Mouse (Mus musculus) forebrain, embryonic 15.5 days (tissue): ENCODE measurements around the gene Ankrd39. TPM values are rescaled to one million over a fixed set of nuclear protein-coding genes. Genes with fewer than 3 reads are reported as not detected.
"Not testable (repeated sequence)": the region's sequence is repeated elsewhere in the genome, so short reads cannot be mapped to it uniquely, and the experiment has no call there.

ENCODE experiments used
- ATAC-seq: fragments of 200-750 bp; cut with Nextera tagmentation; replicated peaks from 2 replicates; pipeline ENCODE4 v1.8.0; 2017; ENCODE audit warnings: mild to moderate bottlenecking, moderate TSS enrichment, moderate library complexity
- H3K27ac ChIP-seq: fragments of 300-500 bp; sonication (generic); replicated peaks from 2 replicates; pipeline ENCODE4 v1.5.1; 2015; ENCODE audit warnings: mild to moderate bottlenecking, inconsistent platforms
- H3K27me3 ChIP-seq: fragments of 300-500 bp; sonication (generic); 2 replicates; pipeline ENCODE4 v1.6.1; 2015; ENCODE audit warnings: inconsistent platforms
- H3K36me3 ChIP-seq: fragments of 300-500 bp; sonication (generic); 2 replicates; pipeline ENCODE4 v1.6.1; 2015; ENCODE audit warnings: mild to moderate bottlenecking, inconsistent platforms
- H3K4me1 ChIP-seq: fragments of 300-500 bp; sonication (generic); 2 replicates; pipeline ENCODE4 v1.6.1; 2015; ENCODE audit warnings: inconsistent platforms
- H3K4me2 ChIP-seq: fragments of 300-500 bp; sonication (generic); replicated peaks from 2 replicates; pipeline ENCODE4 v1.6.1; 2015; ENCODE audit warnings: mild to moderate bottlenecking, inconsistent platforms
- H3K4me3 ChIP-seq: fragments of 300-500 bp; sonication (generic); 2 replicates; pipeline ENCODE4 v1.5.1; 2015; ENCODE audit warnings: mild to moderate bottlenecking, inconsistent platforms
- H3K9ac ChIP-seq: fragments of 300-500 bp; sonication (generic); replicated peaks from 2 replicates; pipeline ENCODE4 v1.6.1; 2015; ENCODE audit warnings: mild to moderate bottlenecking, inconsistent platforms
- H3K9me3 ChIP-seq: fragments of 300-500 bp; sonication (generic); 2 replicates; pipeline ENCODE4 v1.6.1; 2016; ENCODE audit warnings: inconsistent platforms
- WGBS: fragments of 180-500 bp; shearing (Covaris S2); methylation state at CpG from one replicate; pipeline ENCODE4 v1.1.7; 2015; ENCODE audit warnings: mixed read lengths; 5-methylcytosine and 5-hydroxymethylcytosine counted together
- polyA plus RNA-seq: library from polyadenylated mRNA; unstranded; fragments of >200 nt; fragmentation: Nextera tagmentation; extraction: Ambion mirVana; gene quantifications from 2 replicates; pipeline ENCODE4 v1.2.1, GENCODE M21; 2015

Gene Ankrd39
- polyA plus RNA-seq, 1 experiment from 2014 or later: 19.2 TPM

GRCm38 (mm10) chr1:36547981-36548598 is 845 bp upstream of the Ankrd39 start:
- no peaks in the 10 kb centered on the region for H3K9me3 ChIP-seq
- no peak overlapping the region for H3K4me2 ChIP-seq
- H3K9ac ChIP-seq: peak overlapping the region; percentile 76; the same call in 1 of the 2 replicates
- peak overlapping the region; percentile 80 for H3K27ac ChIP-seq
- H3K27me3 ChIP-seq: no peaks in the 10 kb centered on the region
- peaks cover 42% of the 10 kb centered on the region for H3K36me3 ChIP-seq
- WGBS: 30% methylated on average over 9 of the region's 9 CpGs
- no peak for ATAC-seq
- peaks cover 43% of the 10 kb centered on the region for H3K4me1 ChIP-seq
- no peak overlapping the region for H3K4me3 ChIP-seq

- WGBS: 66% methylated on average over 19 of the region's 19 CpGs
- peak overlapping the region; percentile 57 for H3K4me3 ChIP-seq
- H3K36me3 ChIP-seq: peaks cover 29% of the 10 kb centered on the region
- H3K27ac ChIP-seq: no peak overlapping the region
- ATAC-seq: no peak
- no peaks in the 10 kb centered on the region for H3K9me3 ChIP-seq
- peaks cover 43% of the 10 kb centered on the region for H3K4me1 ChIP-seq
- H3K9ac ChIP-seq: peak overlapping the region; percentile 76; the same call in 1 of the 2 replicates
- H3K4me2 ChIP-seq: peak overlapping the region; percentile 64
- H3K27me3 ChIP-seq: no peaks in the 10 kb centered on the region
Observed at GRCm38 (mm10) chr1:36545845-36546600, 1.2 kb downstream of the Ankrd39 start.

GRCm38 (mm10) chr1:36545382-36545781 is 1.9 kb downstream of the Ankrd39 start:
- no peak overlapping the region for H3K4me3 ChIP-seq
- ATAC-seq: no peak
- no peaks in the 10 kb centered on the region for H3K27me3 ChIP-seq
- no peak overlapping the region for H3K4me2 ChIP-seq
- H3K4me1 ChIP-seq: peaks cover 40% of the 10 kb centered on the region
- 82% methylated on average over 2 of the region's 2 CpGs for WGBS
- H3K9me3 ChIP-seq: no peaks in the 10 kb centered on the region
- no peak overlapping the region for H3K9ac ChIP-seq
- peaks cover 28% of the 10 kb centered on the region for H3K36me3 ChIP-seq
- H3K27ac ChIP-seq: no peak overlapping the region

- Histone ChIP-seq H3K36me3 (peaks cover 17% of the 10 kb centered on the region), H3K4me3 (no peak overlapping the region), H3K9me3 (no peaks in the 10 kb centered on the region), H3K27ac (no peak overlapping the region), H3K4me1 (peaks cover 21% of the 10 kb centered on the region), H3K9ac (no peak overlapping the region), H3K4me2 (no peak overlapping the region), H3K27me3 (no peaks in the 10 kb centered on the region)
- 92% methylated on average over 9 of the region's 9 CpGs for WGBS
- no peak for ATAC-seq
Observed at GRCm38 (mm10) chr1:36542925-36543324, 4.3 kb downstream of the Ankrd39 start.

- Histone ChIP-seq H3K9me3 (no peaks in the 10 kb centered on the region), H3K4me2 (no peak overlapping the region), H3K9ac (no peak overlapping the region), H3K27me3 (no peaks in the 10 kb centered on the region), H3K27ac (no peak overlapping the region), H3K4me1 (peaks cover 19% of the 10 kb centered on the region), H3K4me3 (no peak overlapping the region), H3K36me3 (peaks cover 17% of the 10 kb centered on the region)
- ATAC-seq: no peak
- 89% methylated on average over 16 of the region's 16 CpGs for WGBS
Observed at GRCm38 (mm10) chr1:36541844-36542243, 5.4 kb downstream of the Ankrd39 start.

GRCm38 (mm10) chr1:36540807-36541206 is 6.4 kb downstream of the Ankrd39 start:
- Histone ChIP-seq H3K9me3 (no peaks in the 10 kb centered on the region), H3K36me3 (peaks cover 17% of the 10 kb centered on the region), H3K4me3 (no peak overlapping the region), H3K27me3 (no peaks in the 10 kb centered on the region), H3K4me2 (no peak overlapping the region), H3K27ac (no peak overlapping the region), H3K9ac (no peak overlapping the region), H3K4me1 (peaks cover 10% of the 10 kb centered on the region; the same call in 1 of the 2 replicates)
- WGBS: 93% methylated on average over 12 of the region's 12 CpGs
- ATAC-seq: no peak

GRCm38 (mm10) chr1:36540132-36540531 is 7.1 kb downstream of the Ankrd39 start:
- no peaks in the 10 kb centered on the region for H3K27me3 ChIP-seq
- H3K9ac ChIP-seq: no peak overlapping the region
- H3K9me3 ChIP-seq: no peaks in the 10 kb centered on the region
- H3K36me3 ChIP-seq: peaks cover 17% of the 10 kb centered on the region
- no peak overlapping the region for H3K4me2 ChIP-seq
- 88% methylated on average over 11 of the region's 11 CpGs for WGBS
- no peak overlapping the region for H3K4me3 ChIP-seq
- H3K27ac ChIP-seq: no peak overlapping the region
- ATAC-seq: no peak
- peaks cover 6% of the 10 kb centered on the region; the same call in 1 of the 2 replicates for H3K4me1 ChIP-seq

- no peak within 1 kb of the TSS for H3K27ac ChIP-seq
- no peak for ATAC-seq
- no peak within 1 kb of the TSS for H3K9ac ChIP-seq
Observed at GRCm38 (mm10) chr1:36539186-36539585, 8.1 kb downstream of the Ankrd39 start, which contains the start of gene Gm42417. Gm42417 (minus strand) TSS chr1:36539429.

GRCm38 (mm10) chr1:36538727-36539126 is 8.5 kb downstream of the Ankrd39 start:
- H3K27ac ChIP-seq: no peak overlapping the region
- H3K9me3 ChIP-seq: no peaks in the 10 kb centered on the region
- H3K36me3 ChIP-seq: peaks cover 17% of the 10 kb centered on the region
- WGBS: 82% methylated on average over 4 of the region's 4 CpGs
- peaks cover 6% of the 10 kb centered on the region; the same call in 1 of the 2 replicates for H3K4me1 ChIP-seq
- no peak overlapping the region for H3K4me3 ChIP-seq
- H3K4me2 ChIP-seq: no peak overlapping the region
- H3K27me3 ChIP-seq: no peaks in the 10 kb centered on the region
- H3K9ac ChIP-seq: no peak overlapping the region
- ATAC-seq: no peak

More at GRCm38 (mm10) chr1:36539186-36539585, 8.1 kb downstream of the Ankrd39 start, which contains the start of gene Gm42417:
- Histone ChIP-seq H3K4me2 (no peak within 1 kb of the TSS), H3K9me3 (no peaks in the 10 kb centered on the region), H3K36me3 (peaks cover 17% of the 10 kb centered on the region), H3K4me1 (peaks cover 6% of the 10 kb centered on the region; the same call in 1 of the 2 replicates), H3K27me3 (no peaks in the 10 kb centered on the region), H3K4me3 (no peak within 1 kb of the TSS)
- WGBS: 73% methylated on average over 9 of the region's 9 CpGs

- not testable (repeated sequence) for H3K4me2 ChIP-seq, H3K4me1 ChIP-seq, H3K4me3 ChIP-seq, H3K9ac ChIP-seq, H3K27me3 ChIP-seq, H3K27ac ChIP-seq, ATAC-seq, H3K9me3 ChIP-seq
- WGBS: 94% methylated on average over 9 of the region's 9 CpGs
- peaks cover 15% of the 10 kb centered on the region for H3K36me3 ChIP-seq
Observed at GRCm38 (mm10) chr1:36536783-36537182, 10.5 kb downstream of the Ankrd39 start, which contains the start of gene Ankrd23. Ankrd23 (minus strand) TSS chr1:36536883.

GRCm38 (mm10) chr1:36536397-36536728 is 10.9 kb downstream of the Ankrd39 start:
- H3K36me3 ChIP-seq: peaks cover 11% of the 10 kb centered on the region

More at GRCm38 (mm10) chr1:36536397-36536728, 10.9 kb downstream of the Ankrd39 start:
- H3K9ac ChIP-seq: no peak overlapping the region
- no peaks in the 10 kb centered on the region for H3K9me3 ChIP-seq
- H3K4me1 ChIP-seq: peaks cover 6% of the 10 kb centered on the region; the same call in 1 of the 2 replicates
- no peaks in the 10 kb centered on the region for H3K27me3 ChIP-seq
- no peak overlapping the region for H3K27ac ChIP-seq
- H3K4me2 ChIP-seq: no peak overlapping the region
- H3K4me3 ChIP-seq: no peak overlapping the region
- no peak for ATAC-seq
- 88% methylated on average over 8 of the region's 8 CpGs for WGBS
